9 mouse cellular contexts compared by ENCODE assay signal in genomic region chr3:94987578-94987977, GRCm38 (mm10). TPM values are rescaled to one million over a fixed set of nuclear protein-coding genes. Genes with fewer than 3 reads are reported as not detected.
DNase-seq lines count a peak whose midpoint lies in the region; ATAC-seq and TF ChIP-seq lines count a peak whose summit lies in the region.
"Had no signal": no experiment of that assay in that cellular context is flagged by ENCODE, and none has a peak within 500 bp of the region (broad histone marks: within the 10 kb centered on the region; RNA-seq: fewer than 3 reads in every experiment).

No protein-coding gene starts in this region.

- no peak overlapping the region for H3K27ac ChIP-seq in liver, embryonic 12.5 days
- H3K27ac ChIP-seq in forebrain, embryonic 12.5 days: no peak overlapping the region
- H3K27ac ChIP-seq: limb, embryonic 15.5 days had no signal

- H3K4me1 ChIP-seq in G1E (ENCODE audit: insufficient read depth, low read depth, low read length): peaks cover 13% of the 10 kb centered on the region; the same call in 1 of the 2 replicates
- peaks cover 33% of the 10 kb centered on the region for H3K4me1 ChIP-seq in liver, embryonic 12.5 days
- H3K4me1 ChIP-seq in forebrain, embryonic 12.5 days: 0 out of 2 replicates have a peak, but pooled peaks cover 4% of the 10 kb centered on the region

- H3K27me3 ChIP-seq in G1E (ENCODE audit: insufficient read depth, low read length): no peaks in the 10 kb centered on the region
- no peaks in the 10 kb centered on the region for H3K27me3 ChIP-seq in liver, embryonic 12.5 days (replicated peaks)
- no peaks in the 10 kb centered on the region for H3K27me3 ChIP-seq in forebrain, embryonic 12.5 days
- H3K27me3 ChIP-seq: limb, embryonic 15.5 days had no signal

- no peak overlapping the region for H3K4me3 ChIP-seq in G1E (ENCODE audit: low read depth, low read length)
- H3K4me3 ChIP-seq in liver, embryonic 12.5 days: no peak overlapping the region
- no peak overlapping the region for H3K4me3 ChIP-seq in forebrain, embryonic 12.5 days (replicated peaks)
- H3K4me3 ChIP-seq: limb, embryonic 15.5 days had no signal

- no peak overlapping the region for H3K4me2 ChIP-seq in liver, embryonic 12.5 days
- no peak overlapping the region for H3K4me2 ChIP-seq in forebrain, embryonic 12.5 days
- H3K4me2 ChIP-seq: limb, embryonic 15.5 days had no signal

- H3K36me3 ChIP-seq in G1E (replicated peaks): peaks cover 93% of the 10 kb centered on the region
- peaks cover 60% of the 10 kb centered on the region for H3K36me3 ChIP-seq in liver, embryonic 12.5 days
- peaks cover 58% of the 10 kb centered on the region for H3K36me3 ChIP-seq in forebrain, embryonic 12.5 days (replicated peaks)

- TF ChIP-seq CTCF in G1E (IDR thresholded peaks at IDR 0.05; ENCODE audit: low read depth, low read length): no peak

- DNase-seq in G1E (ENCODE audit: low spot score): no peak
- peak; percentile 77 for DNase-seq in adrenal gland, postnatal 10 days
- peak; percentile 87 for DNase-seq in heart, adult 8-10 months (ENCODE audit: low spot score)
- peak; percentile 65 to 80 for DNase-seq in urinary bladder, postnatal 36 days (ENCODE audit: low spot score in 2 of 2)
- no peak for DNase-seq in cerebellum, adult 11-12 months
- DNase-seq in thymus, adult 18-20 months: no peak

- H3K9me3 ChIP-seq in G1E (replicated peaks): no peaks in the 10 kb centered on the region
- H3K9me3 ChIP-seq in liver, embryonic 12.5 days (replicated peaks): no peaks in the 10 kb centered on the region
- no peaks in the 10 kb centered on the region for H3K9me3 ChIP-seq in forebrain, embryonic 12.5 days
- H3K9me3 ChIP-seq: limb, embryonic 15.5 days had no signal

- H3K9ac ChIP-seq in liver, embryonic 12.5 days: no peak overlapping the region
- no peak overlapping the region for H3K9ac ChIP-seq in forebrain, embryonic 12.5 days
- H3K9ac ChIP-seq: limb, embryonic 15.5 days had no signal

- ATAC-seq in G1E (ENCODE audit: extremely low read depth, insufficient number of reproducible peaks, low FRiP score, poor library complexity, severe bottlenecking): peak; percentile 50
- peak; percentile 87 for ATAC-seq in liver, embryonic 12.5 days
- no peak for ATAC-seq in forebrain, embryonic 12.5 days (ENCODE audit: low FRiP score)

RNA-seq across cellular contexts. Expression of gene Pi4kb, which starts 13.0 kb away (rescaled TPM):
- 39.8 and 70.6 TPM in 2 replicates for total RNA-seq in G1E (2014; fragmentation: Nextera tagmentation)
- total RNA-seq in G1E (2017): 36.8 and 37.4 TPM in 2 replicates
- polyA plus RNA-seq in G1E (2012): 11.7 and 11.8 TPM in 2 replicates
- 10 to 100 TPM; 43.1 to 45.3 TPM for total RNA-seq in adrenal gland, postnatal 10 days (2021)
- total RNA-seq in heart, adult 8-10 months (2022): 10 to 100 TPM; 26.4 to 29.4 (median 28.3) TPM
- 12.6 and 13.1 TPM in 2 replicates for polyA plus RNA-seq in liver, embryonic 12.5 days (2016; fragmentation: Nextera tagmentation; extraction: Ambion mirVana)
- 17.2 and 25.5 TPM in 2 replicates for polyA plus RNA-seq in forebrain, embryonic 12.5 days (2016; fragmentation: Nextera tagmentation; extraction: Ambion mirVana)

RNA-seq across cellular contexts. Expression of gene Zfp687, which starts 27.7 kb away (rescaled TPM):
- total RNA-seq in G1E (2014; fragmentation: Nextera tagmentation): 44.7 and 52.9 TPM in 2 replicates
- total RNA-seq in G1E (2017): 22.4 and 27.5 TPM in 2 replicates
- 64.0 and 72.5 TPM in 2 replicates for polyA plus RNA-seq in G1E (2012)
- 10 to 100 TPM; 35.3 to 39.8 TPM for total RNA-seq in adrenal gland, postnatal 10 days (2021)
- 10 to 100 TPM in 3 of 4 experiments, 1 to 10 TPM in 1; 10.0 to 16.2 (median 12.6) TPM for total RNA-seq in heart, adult 8-10 months (2022)
- polyA plus RNA-seq in liver, embryonic 12.5 days (2016; fragmentation: Nextera tagmentation; extraction: Ambion mirVana): 12.6 and 14.4 TPM in 2 replicates
- polyA plus RNA-seq in forebrain, embryonic 12.5 days (2016; fragmentation: Nextera tagmentation; extraction: Ambion mirVana): 36.6 and 39.0 TPM in 2 replicates

RNA-seq across cellular contexts. Expression of gene Rfx5, which starts 33.7 kb away (rescaled TPM):
- total RNA-seq in G1E (2014; fragmentation: Nextera tagmentation) (27.8 and 36.2 TPM in 2 replicates), G1E (2017) (21.8 and 24.3 TPM in 2 replicates)
- polyA plus RNA-seq in G1E (2012): 9.6 and 11.7 TPM in 2 replicates
- 10 to 100 TPM; 20.2 to 31.4 TPM for total RNA-seq in adrenal gland, postnatal 10 days (2021)
- 10 to 100 TPM in 2 of 4 experiments, 1 to 10 TPM in 2; 5.8 to 14.5 (median 8.7) TPM for total RNA-seq in heart, adult 8-10 months (2022)
- 2.6 and 3.6 TPM in 2 replicates for polyA plus RNA-seq in liver, embryonic 12.5 days (2016; fragmentation: Nextera tagmentation; extraction: Ambion mirVana)
- polyA plus RNA-seq in forebrain, embryonic 12.5 days (2016; fragmentation: Nextera tagmentation; extraction: Ambion mirVana): 8.6 and 9.2 TPM in 2 replicates

RNA-seq across cellular contexts. Expression of gene Selenbp1, which starts 54.7 kb away (rescaled TPM):
- total RNA-seq in G1E (2014; fragmentation: Nextera tagmentation): 110 and 119 TPM in 2 replicates
- total RNA-seq in G1E (2017): 367 and 434 TPM in 2 replicates
- polyA plus RNA-seq in G1E (2012): 39.8 and 133 TPM in 2 replicates
- 10 to 100 TPM; 73.8 to 78.3 TPM for total RNA-seq in adrenal gland, postnatal 10 days (2021)
- total RNA-seq in heart, adult 8-10 months (2022): 100 to 1,000 TPM; 118 to 153 (median 121) TPM
- polyA plus RNA-seq in liver, embryonic 12.5 days (2016; fragmentation: Nextera tagmentation; extraction: Ambion mirVana): 53.9 and 54.0 TPM in 2 replicates
- 5.5 and 5.9 TPM in 2 replicates for polyA plus RNA-seq in forebrain, embryonic 12.5 days (2016; fragmentation: Nextera tagmentation; extraction: Ambion mirVana)

RNA-seq across cellular contexts. Expression of gene Psmd4, which starts 54.8 kb away (rescaled TPM):
- total RNA-seq in G1E (2014; fragmentation: Nextera tagmentation): 92.0 and 92.7 TPM in 2 replicates
- 374 and 411 TPM in 2 replicates for total RNA-seq in G1E (2017)
- polyA plus RNA-seq in G1E (2012): 108 and 177 TPM in 2 replicates
- 100 to 1,000 TPM; 206 to 221 TPM for total RNA-seq in adrenal gland, postnatal 10 days (2021)
- total RNA-seq in heart, adult 8-10 months (2022): 100 to 1,000 TPM; 124 to 149 (median 127) TPM
- 216 and 229 TPM in 2 replicates for polyA plus RNA-seq in liver, embryonic 12.5 days (2016; fragmentation: Nextera tagmentation; extraction: Ambion mirVana)
- polyA plus RNA-seq in forebrain, embryonic 12.5 days (2016; fragmentation: Nextera tagmentation; extraction: Ambion mirVana): 283 and 295 TPM in 2 replicates

Comparison
In these comparisons a context has a peak if more than half of its experiments do, and no peak if none do; other contexts are left out.
1. DNase-seq: peak in adrenal gland, postnatal 10 days (single experiment), heart, adult 8-10 months (single experiment) and urinary bladder, postnatal 36 days (2 of 2); none in G1E (single experiment), cerebellum, adult 11-12 months (single experiment) and thymus, adult 18-20 months (0 of 2).